Mouse (Mus musculus) forelimb bud, embryonic 11.5 days (tissue): ENCODE measurements around the gene Mtif3.
A peak's percentile ranks its signal among the peaks of the same experiment; 100 is the strongest.

Source experiments
- DNase-seq: peaks from one replicate; pipeline ENCODE4 v3.0.0-alpha.2; 2012; ENCODE audit warnings: low read depth, low spot score

Mtif3 gene

DNA sequence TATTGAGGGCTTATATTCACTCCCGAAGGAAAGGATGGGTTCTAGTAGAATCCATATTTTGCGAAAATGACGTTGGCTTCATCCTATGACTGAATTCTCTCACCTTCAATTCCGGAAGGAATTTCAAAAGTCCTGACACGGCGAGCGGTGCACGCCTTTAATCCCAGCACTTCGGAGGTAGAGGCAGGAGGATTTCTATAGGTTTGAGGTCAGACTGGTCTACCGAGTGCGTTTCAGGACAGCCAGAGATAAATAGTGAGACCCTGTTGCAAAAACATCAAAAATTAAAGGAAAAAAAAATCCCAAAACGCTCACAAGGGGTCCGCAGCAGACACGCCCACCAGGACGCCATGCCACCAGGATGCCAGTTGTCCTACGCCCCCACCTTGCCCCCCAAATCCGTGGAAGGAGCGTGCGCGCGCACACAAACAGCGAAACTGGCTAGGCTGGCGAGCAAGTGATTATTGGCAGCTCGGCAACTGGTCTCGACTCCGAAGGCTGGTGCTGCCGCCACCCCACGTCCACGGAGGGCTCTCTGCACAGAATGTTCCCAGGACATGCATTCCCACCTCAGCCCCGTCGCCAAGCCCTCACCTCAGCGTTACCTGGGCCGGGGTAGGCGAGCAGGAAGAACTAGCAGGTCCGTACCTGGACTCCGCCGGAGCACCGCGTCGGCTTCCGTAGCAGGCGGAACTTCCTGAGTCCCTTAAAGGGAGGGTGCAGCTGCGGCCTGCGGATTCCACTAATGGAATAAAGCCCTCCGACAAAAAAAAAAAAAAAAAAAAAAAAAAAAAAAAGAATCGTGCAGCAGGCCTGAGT lies at the start of gene Mtif3:
TSS of gene Mtif3 (minus strand) at position 683 of the 819 bp plus-strand sequence.
- peak; percentile 90 for DNase-seq

DNA sequence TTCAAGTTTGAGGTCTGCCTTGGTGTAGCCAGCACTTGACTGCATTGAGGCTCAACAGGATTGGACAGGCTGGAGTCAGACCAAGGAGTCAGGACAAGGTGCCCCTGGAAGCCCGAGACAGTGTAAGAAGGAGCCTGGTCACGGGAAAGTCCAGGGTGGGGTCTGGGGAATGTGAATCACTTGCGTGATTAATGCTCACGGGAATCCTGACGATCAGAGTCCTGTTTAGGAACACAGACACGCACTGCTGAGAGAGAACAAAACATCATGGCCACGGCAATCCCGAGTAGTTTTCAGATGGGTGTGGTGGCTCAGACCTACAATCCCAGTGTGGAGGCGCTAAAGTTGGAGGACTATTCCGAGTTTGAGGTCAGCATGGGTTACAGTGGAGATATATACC lies 47.7 kb upstream of the Mtif3 start:
- DNase-seq = no peak

DNA sequence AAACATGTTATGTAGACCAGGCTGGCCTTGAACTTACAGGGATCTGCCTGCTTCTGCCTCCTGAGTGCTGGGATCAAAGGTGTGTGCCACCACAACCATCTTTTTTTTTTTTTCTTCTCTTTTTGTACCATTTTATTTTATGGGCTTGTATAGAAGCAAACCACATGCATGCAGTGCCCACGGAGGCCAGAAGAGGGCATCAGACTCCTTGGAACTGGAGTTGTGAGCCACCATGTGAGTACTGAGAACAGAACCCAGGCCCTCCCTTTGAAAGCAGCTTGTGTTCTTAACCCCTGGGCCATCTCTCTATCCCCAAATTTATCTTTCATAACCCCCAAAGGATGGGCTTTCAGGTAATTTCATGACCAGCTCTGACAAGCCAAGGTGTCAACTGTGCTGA lies 39.7 kb upstream of the Mtif3 start:
- no peak for DNase-seq

- DNase-seq = no peak
Measured at GRCm38 (mm10) chr5:147001312-147001711, 37.7 kb upstream of the Mtif3 start.

DNA sequence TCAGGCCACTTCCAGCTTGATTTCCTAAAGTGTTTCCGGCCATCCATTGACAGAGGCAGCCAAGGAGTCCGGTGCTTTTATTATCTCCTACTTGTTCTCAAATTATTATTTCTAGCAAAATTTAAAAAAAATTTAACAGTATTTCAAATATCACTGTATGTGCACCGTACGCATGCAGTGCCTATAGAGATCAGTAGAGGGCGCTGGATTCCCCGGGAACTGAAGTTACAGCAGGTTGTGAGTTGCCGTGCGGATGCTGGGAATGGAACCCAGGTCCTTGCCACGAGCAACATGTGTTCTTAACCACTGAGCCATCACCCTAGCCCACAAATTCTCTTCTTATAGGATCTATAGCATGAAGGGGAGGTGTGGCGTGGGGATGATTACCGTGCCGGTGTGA lies 35.2 kb upstream of the Mtif3 start:
- DNase-seq = no peak

- DNase-seq = no peak
Measured at GRCm38 (mm10) chr5:146996812-146997211, 33.2 kb upstream of the Mtif3 start.

DNA sequence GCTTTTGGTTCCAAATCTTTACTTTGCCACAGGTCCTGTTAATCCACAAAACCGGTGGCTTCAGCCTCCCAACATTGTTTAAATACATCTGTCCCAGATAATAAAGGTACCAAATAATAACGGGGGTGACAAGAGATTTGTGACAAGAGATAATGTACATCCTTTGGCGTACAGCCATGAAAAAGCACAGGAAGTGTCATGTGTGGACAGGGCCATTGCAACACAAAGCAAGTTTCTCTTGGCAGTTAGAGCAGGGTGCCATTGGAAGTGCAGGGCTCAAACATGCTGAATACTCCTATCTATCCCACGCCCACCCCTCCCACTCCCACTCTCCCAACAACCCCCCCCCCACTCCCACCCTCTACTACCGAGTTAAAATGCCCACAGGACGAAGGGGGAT lies 31.4 kb upstream of the Mtif3 start:
- no peak for DNase-seq

GRCm38 (mm10) chr5:146993509-146993908 lies 29.9 kb upstream of the Mtif3 start:
- DNase-seq = no peak

DNA sequence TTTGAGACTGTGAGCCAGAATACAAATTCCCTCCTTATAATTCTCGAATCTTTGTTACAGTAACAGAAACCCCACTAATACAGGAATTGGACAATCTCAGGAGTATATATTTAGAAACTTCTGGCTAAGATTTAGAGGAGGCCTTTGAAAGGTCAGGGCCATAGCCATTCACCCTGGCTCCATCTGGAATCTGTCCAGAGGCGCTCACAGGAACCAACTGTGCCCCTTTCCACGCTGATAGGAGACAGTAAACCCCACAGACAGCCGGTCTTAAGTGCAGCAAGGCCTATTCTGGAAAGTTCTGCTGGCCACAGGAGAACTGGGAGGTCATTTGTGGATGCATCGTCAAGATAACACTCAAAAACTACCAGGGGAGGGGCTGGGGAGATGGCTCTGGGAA lies 25.5 kb upstream of the Mtif3 start:
- no peak for DNase-seq

- DNase-seq = no peak
Measured at GRCm38 (mm10) chr5:146987588-146987987, 24.0 kb upstream of the Mtif3 start.

GRCm38 (mm10) chr5:146985725-146986433 lies 22.3 kb upstream of the Mtif3 start:
- no peak for DNase-seq

DNA sequence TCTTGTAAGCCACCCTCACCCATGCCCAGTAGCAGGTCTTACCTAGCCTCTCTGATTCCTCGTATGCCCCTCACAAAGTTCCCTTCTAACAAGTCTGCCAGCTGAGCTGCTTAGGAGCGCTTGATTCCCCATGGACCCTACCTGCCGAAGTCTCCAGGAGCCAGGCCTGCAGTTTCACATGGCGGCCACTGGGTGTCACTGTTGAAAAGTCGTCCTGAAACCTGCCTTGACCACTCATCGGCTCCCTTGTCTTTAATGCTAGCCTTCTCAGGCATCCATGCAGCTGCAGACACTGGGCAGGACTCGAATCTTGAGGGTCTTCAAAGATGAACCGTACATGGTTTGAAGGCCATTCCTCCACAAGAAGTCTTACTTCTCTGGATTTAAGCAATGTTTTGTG lies 19.6 kb upstream of the Mtif3 start:
- DNase-seq = peak; percentile 75

GRCm38 (mm10) chr5:146981376-146981775 lies 17.8 kb upstream of the Mtif3 start:
- no peak for DNase-seq

GRCm38 (mm10) chr5:146974781-146975123 lies 11.2 kb upstream of the Mtif3 start:
- no peak for DNase-seq

DNA sequence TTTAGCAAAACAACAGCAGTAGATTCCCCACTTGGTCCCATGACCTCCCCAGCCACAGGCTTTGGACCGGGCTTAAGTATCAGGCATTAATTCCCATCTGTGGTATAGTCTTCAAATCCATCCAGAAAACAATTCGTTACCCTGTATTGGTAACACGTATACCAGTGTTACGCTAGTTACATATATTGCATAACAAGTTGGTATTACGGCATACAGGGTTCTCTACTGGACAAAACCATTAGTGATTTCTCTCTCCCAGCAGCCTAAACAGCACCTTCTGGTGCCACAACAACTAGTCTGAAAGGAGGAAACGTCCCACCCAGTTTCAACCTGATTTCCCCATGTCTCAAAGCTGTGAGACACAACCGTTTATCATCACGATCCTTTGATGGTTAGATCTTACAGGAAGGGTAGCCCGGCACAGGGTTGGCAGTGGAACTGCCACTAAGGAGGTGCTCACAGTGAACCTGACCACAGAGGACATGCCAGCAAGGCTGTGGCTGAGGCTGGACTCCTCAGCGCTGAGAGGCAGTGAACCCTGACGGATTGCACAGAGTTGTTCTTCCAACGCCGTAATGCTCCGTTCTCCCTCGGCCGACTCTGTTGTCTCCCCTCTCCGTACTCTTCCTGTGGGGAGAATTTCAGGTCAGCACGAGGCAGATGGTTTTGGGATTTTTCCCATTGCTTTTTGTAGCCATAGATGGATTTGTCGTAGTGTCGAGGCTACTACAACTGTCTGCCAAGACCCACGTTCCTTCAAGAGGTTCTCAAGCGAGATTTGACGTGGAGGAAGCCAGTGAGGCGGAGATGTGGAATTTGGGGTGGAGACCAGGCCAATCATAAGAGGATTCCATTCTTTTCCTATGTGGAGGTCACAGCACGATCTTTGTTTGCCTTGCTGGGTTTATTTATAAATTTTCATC lies 10.5 kb upstream of the Mtif3 start:
- no peak for DNase-seq

DNA sequence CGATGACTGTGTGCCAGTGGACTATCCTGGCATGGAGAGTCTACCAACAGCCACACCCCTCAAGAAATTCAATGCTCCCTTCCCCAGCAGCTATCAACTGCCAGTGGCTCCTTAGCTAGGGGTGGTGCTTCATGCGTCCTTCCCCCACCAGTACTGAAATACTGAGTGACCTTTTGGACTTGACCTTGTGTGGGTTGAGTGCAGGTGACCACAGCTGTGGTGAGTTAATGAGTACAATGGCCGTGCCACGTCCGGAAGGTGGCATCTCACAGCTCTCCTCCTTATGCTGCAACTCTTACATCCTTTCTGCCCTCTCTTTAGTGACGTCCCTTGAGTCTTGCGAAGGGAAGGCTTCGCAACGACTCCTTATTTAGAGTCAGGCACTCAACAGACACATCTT lies 9.8 kb upstream of the Mtif3 start:
- no peak for DNase-seq

DNA sequence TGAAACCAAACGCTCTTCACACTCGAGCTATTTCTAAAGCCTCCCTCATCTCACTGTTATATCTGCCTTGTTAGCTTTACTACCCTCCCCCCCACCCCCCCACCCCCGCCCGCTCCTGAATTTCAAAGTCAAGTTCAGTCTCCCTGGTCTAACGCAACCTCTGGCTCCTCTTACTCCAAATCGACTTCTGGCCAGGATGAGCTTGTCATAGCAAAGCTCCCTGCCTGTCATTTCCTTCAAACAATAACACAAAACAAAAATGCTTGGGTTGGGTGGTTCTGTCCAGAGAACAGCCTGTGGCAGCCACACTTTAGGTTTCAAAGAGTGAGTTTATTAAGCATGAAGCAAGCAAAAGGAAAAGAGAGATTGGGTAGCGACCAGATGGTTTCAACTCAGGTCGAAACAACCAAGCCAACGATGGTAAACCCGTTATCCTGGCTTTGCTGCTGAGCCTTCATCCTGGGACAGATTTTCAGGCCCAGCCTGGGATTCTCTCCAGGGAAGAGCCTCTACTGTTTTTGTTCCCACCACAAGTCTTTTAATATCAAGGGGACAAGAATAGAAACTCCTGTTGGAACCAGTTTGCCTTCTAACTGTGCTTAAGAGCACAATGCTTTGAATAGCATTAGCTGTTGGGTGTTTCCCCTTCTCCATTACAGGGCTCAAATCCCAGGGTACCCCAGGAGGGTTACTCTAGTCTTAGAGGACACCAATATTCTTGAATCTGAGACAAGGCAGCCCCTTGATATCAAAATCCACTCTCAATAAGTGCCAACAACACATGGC lies 8.4 kb upstream of the Mtif3 start:
- no peak for DNase-seq

- DNase-seq = no peak
Measured at GRCm38 (mm10) chr5:146968695-146969393, 5.2 kb upstream of the Mtif3 start.

GRCm38 (mm10) chr5:146963937-146964278 lies 308 bp upstream of the Mtif3 start:
- DNase-seq = no peak

GRCm38 (mm10) chr5:146956678-146957077 lies 6.9 kb downstream of the Mtif3 start:
- no peak for DNase-seq

GRCm38 (mm10) chr5:146955651-146956050 lies 7.9 kb downstream of the Mtif3 start:
- no peak for DNase-seq
